Comparison of ENCODE assay signal across 9 mouse cellular contexts in the genomic region with DNA sequence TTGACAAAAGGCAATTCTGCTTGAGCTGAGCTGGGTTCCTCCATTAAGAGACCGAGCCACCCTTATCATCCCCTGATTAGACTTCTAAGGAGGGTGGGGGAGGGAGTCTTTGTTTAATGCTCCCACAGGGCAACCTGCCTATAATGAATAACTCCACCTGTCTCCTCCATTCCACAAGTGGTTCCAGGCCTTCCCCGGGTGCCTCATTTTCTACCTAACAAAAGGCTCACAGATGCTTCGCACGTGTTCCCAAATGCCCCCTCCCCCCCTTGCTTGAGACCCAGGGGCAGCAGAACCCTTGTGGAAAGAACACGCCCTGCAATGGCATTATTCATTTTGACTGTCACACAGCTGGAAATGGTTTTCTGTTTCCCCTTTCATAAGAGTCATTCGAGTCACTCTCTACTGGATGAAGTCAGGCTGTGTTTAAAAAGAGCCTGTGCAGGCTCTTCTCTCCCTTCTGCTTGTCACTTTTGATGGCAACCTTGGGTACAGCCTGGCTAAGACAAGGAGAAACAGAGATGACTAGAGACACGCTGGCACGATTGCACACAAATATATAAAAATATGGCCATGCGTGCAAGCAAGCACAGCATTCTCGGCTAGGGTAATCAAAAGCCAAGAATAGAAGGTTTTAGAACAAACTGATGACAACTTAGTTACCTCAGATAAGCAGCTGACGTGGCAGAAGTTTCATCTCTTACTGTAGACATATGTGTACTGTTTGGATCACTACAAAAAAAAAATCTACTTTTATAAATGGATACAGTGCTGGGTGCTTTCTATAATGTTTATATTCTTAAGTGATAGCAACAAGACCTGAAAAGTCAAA. TPM values are rescaled to one million over a fixed set of nuclear protein-coding genes. Genes with fewer than 3 reads are reported as not detected.
DNase-seq lines count a peak whose midpoint lies in the region; ATAC-seq and TF ChIP-seq lines count a peak whose summit lies in the region.
"Had no signal": no experiment of that assay in that cellular context is flagged by ENCODE, and none has a peak within 500 bp of the region (broad histone marks: within the 10 kb centered on the region; RNA-seq: fewer than 3 reads in every experiment).

No protein-coding gene starts in this region.

- TF ChIP-seq CTCF in forebrain, postnatal 0 days (IDR thresholded peaks at IDR 0.05; ENCODE audit: low read depth): no peak

- H3K4me3 ChIP-seq in midbrain, embryonic 10.5 days: no peak overlapping the region
- H3K4me3 ChIP-seq in midbrain, embryonic 16.5 days (ENCODE audit: low read depth, low read length): no peak overlapping the region
- H3K4me3 ChIP-seq in forebrain, postnatal 0 days (ENCODE audit: low read depth, low read length): no peak overlapping the region
- no peak overlapping the region for H3K4me3 ChIP-seq in stomach, embryonic 15.5 days (replicated peaks)

- peaks cover 21% of the 10 kb centered on the region for H3K4me1 ChIP-seq in midbrain, embryonic 10.5 days
- no peaks in the 10 kb centered on the region for H3K4me1 ChIP-seq in midbrain, embryonic 16.5 days (ENCODE audit: control insufficient read depth, insufficient read depth, low read length)
- H3K4me1 ChIP-seq in forebrain, postnatal 0 days (ENCODE audit: insufficient read depth): no peaks in the 10 kb centered on the region
- peaks cover 25% of the 10 kb centered on the region for H3K4me1 ChIP-seq in stomach, embryonic 15.5 days

- peak overlapping the region; percentile 57 for H3K27ac ChIP-seq in midbrain, embryonic 10.5 days (replicated peaks)
- no peak overlapping the region for H3K27ac ChIP-seq in midbrain, embryonic 16.5 days (ENCODE audit: low read length)
- no peak overlapping the region for H3K27ac ChIP-seq in forebrain, postnatal 0 days (ENCODE audit: low read depth, low read length)
- peak overlapping the region; percentile 62 for H3K27ac ChIP-seq in stomach, embryonic 15.5 days

- 55% methylated on average over 11 of the region's 11 CpGs for WGBS in midbrain, embryonic 10.5 days
- WGBS in midbrain, embryonic 16.5 days: 52% methylated on average over 11 of the region's 11 CpGs
- 34% methylated on average over 11 of the region's 11 CpGs for WGBS in forebrain, postnatal 0 days
- 28% methylated on average over 11 of the region's 11 CpGs for WGBS in stomach, embryonic 15.5 days

- H3K27me3 ChIP-seq in midbrain, embryonic 10.5 days (ENCODE audit: low read depth, poor library complexity, severe bottlenecking): peaks cover 6% of the 10 kb centered on the region
- H3K27me3 ChIP-seq in midbrain, embryonic 16.5 days (ENCODE audit: control insufficient read depth, insufficient read depth, low read depth, low read length): no peaks in the 10 kb centered on the region
- no peaks in the 10 kb centered on the region for H3K27me3 ChIP-seq in forebrain, postnatal 0 days (ENCODE audit: insufficient read depth, low read length)
- no peaks in the 10 kb centered on the region for H3K27me3 ChIP-seq in stomach, embryonic 15.5 days (replicated peaks)

- intact Hi-C loops in heart, postnatal 10 days (cut with DNase I): no loop called here
- intact Hi-C loops in left cerebral cortex, postnatal 14 days (cut with DNase I): no loop called here

- peaks cover 9% of the 10 kb centered on the region; the same call in 1 of the 2 replicates for H3K36me3 ChIP-seq in midbrain, embryonic 10.5 days
- no peaks in the 10 kb centered on the region for H3K36me3 ChIP-seq in midbrain, embryonic 16.5 days (ENCODE audit: control insufficient read depth, insufficient read depth, low read length)
- no peaks in the 10 kb centered on the region for H3K36me3 ChIP-seq in forebrain, postnatal 0 days (ENCODE audit: insufficient read depth)
- no peaks in the 10 kb centered on the region for H3K36me3 ChIP-seq in stomach, embryonic 15.5 days

- no peaks in the 10 kb centered on the region for H3K9me3 ChIP-seq in midbrain, embryonic 10.5 days (replicated peaks)
- H3K9me3 ChIP-seq in midbrain, embryonic 16.5 days (replicated peaks; ENCODE audit: control insufficient read depth, low read length, poor library complexity, severe bottlenecking): no peaks in the 10 kb centered on the region
- no peaks in the 10 kb centered on the region for H3K9me3 ChIP-seq in forebrain, postnatal 0 days (ENCODE audit: low read length)
- H3K9me3 ChIP-seq in stomach, embryonic 15.5 days: no peaks in the 10 kb centered on the region

- peak; percentile 91 for DNase-seq in heart, adult 11 months
- DNase-seq in heart, postnatal 10 days: no peak
- peak; percentile 26 for DNase-seq in midbrain, embryonic 10.5 days (ENCODE audit: low spot score)
- DNase-seq in forebrain, postnatal 0 days: peak; percentile 75
- no peak for DNase-seq in left cerebral cortex, postnatal 14 days (ENCODE audit: low spot score in 2 of 2)
- DNase-seq in ovary, postnatal 36 days (ENCODE audit: low spot score): no peak
- DNase-seq: right cerebral cortex, postnatal 25 days had no signal

- no peak overlapping the region for H3K9ac ChIP-seq in midbrain, embryonic 16.5 days (ENCODE audit: low read depth, low read length)
- no peak overlapping the region for H3K9ac ChIP-seq in forebrain, postnatal 0 days
- H3K9ac ChIP-seq in stomach, embryonic 15.5 days: no peak overlapping the region

- no peak overlapping the region for H3K4me2 ChIP-seq in midbrain, embryonic 16.5 days (ENCODE audit: low read length)
- H3K4me2 ChIP-seq in forebrain, postnatal 0 days (ENCODE audit: low read depth): no peak overlapping the region
- H3K4me2 ChIP-seq in stomach, embryonic 15.5 days: peak overlapping the region; percentile 25; the same call in 1 of the 2 replicates

- no peak for ATAC-seq in midbrain, embryonic 16.5 days
- ATAC-seq in forebrain, postnatal 0 days: peak; percentile 89
- ATAC-seq in stomach, embryonic 15.5 days (ENCODE audit: insufficient read depth, low FRiP score, low read depth): peak; percentile 64

RNA-seq across cellular contexts. Expression of a gene that starts 7.0 kb away (rescaled TPM):
- 10 to 100 TPM; 20.6 to 25.3 TPM for total RNA-seq in heart, postnatal 10 days (2021)
- 46.7 and 53.4 TPM in 2 replicates for polyA plus RNA-seq in midbrain, embryonic 10.5 days (2016; fragmentation: Nextera tagmentation; extraction: Ambion mirVana)
- 20.9 and 23.8 TPM in 2 replicates for polyA plus RNA-seq in midbrain, embryonic 16.5 days (2015; fragmentation: Nextera tagmentation; extraction: Ambion mirVana)
- total RNA-seq in forebrain, postnatal 0 days (2014; rRNA removed): 15.5 and 17.3 TPM in 2 replicates
- polyA plus RNA-seq in forebrain, postnatal 0 days (2015; fragmentation: Nextera tagmentation; extraction: Ambion mirVana): 26.2 and 26.4 TPM in 2 replicates
- polyA plus RNA-seq in stomach, embryonic 15.5 days (2015; fragmentation: Nextera tagmentation; extraction: Ambion mirVana): 66.6 and 68.7 TPM in 2 replicates
- 10 to 100 TPM; 15.5 to 16.5 TPM for total RNA-seq in left cerebral cortex, postnatal 14 days (2021)

Comparison
In these comparisons a context has a peak if more than half of its experiments do, and no peak if none do; other contexts are left out.
1. DNase-seq: peak in heart, adult 11 months (single experiment), midbrain, embryonic 10.5 days (single experiment) and forebrain, postnatal 0 days (single experiment); none in heart, postnatal 10 days (0 of 2), left cerebral cortex, postnatal 14 days (0 of 2) and ovary, postnatal 36 days (single experiment).
2. H3K27ac ChIP-seq: peak in midbrain, embryonic 10.5 days (single experiment) and stomach, embryonic 15.5 days (single experiment); none in midbrain, embryonic 16.5 days (single experiment) and forebrain, postnatal 0 days (single experiment).